16 mouse cellular contexts compared by ENCODE assay signal in the genomic region with DNA sequence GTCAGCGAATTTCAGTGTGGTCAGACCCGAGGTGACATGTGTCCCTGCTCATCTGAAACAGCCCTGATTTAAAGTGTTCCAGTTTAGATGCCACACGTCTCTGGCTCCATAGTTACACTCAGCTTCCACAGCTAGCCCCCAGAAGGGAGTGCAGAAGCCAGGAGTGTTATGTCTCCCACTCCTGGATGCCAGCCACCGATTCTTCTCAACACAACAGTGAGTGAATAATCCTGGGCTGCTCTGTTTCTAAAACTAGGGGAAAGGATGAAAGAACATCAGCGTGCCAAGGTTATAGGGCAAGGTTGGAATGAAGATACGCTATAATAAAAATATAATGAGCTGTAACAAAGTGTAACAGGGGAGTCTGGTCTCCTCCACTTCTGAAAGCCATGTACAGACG. TPM values are rescaled to one million over a fixed set of nuclear protein-coding genes. Genes with fewer than 3 reads are reported as not detected.
DNase-seq lines count a peak whose midpoint lies in the region; ATAC-seq and TF ChIP-seq lines count a peak whose summit lies in the region.
"Had no signal": no experiment of that assay in that cellular context is flagged by ENCODE, and none has a peak within 500 bp of the region (broad histone marks: within the 10 kb centered on the region; RNA-seq: fewer than 3 reads in every experiment).

No protein-coding gene starts in this region.

- TF ChIP-seq CTCF in layer of hippocampus, adult 2 months (conservative IDR thresholded peaks at IDR 0.05), result no peak

- no peak overlapping the region for H3K4me2 ChIP-seq in forebrain, embryonic 16.5 days (ENCODE audit: low read length)
- H3K4me2 ChIP-seq: liver, embryonic 12.5 days had no signal

- H3K4me3 ChIP-seq in layer of hippocampus, adult 2 months, result no peak overlapping the region
- no peak overlapping the region for H3K4me3 ChIP-seq in forebrain, embryonic 16.5 days (replicated peaks; ENCODE audit: low read length)
- H3K4me3 ChIP-seq: gastrocnemius, adult 2 months; heart, embryonic 10.5 days; liver, embryonic 12.5 days had no signal

- H3K4me1 ChIP-seq in forebrain, embryonic 16.5 days (replicated peaks; ENCODE audit: control insufficient read depth, insufficient read depth, low read length), result peaks cover 23% of the 10 kb centered on the region
- H3K4me1 ChIP-seq: liver, embryonic 12.5 days had no signal

- H3K36me3 ChIP-seq in forebrain, embryonic 16.5 days (ENCODE audit: control insufficient read depth, insufficient read depth), result no peaks in the 10 kb centered on the region
- H3K36me3 ChIP-seq: heart, embryonic 10.5 days; liver, embryonic 12.5 days had no signal

- H3K27ac ChIP-seq in layer of hippocampus, adult 2 months, result peak overlapping the region; percentile 73
- no peak overlapping the region for H3K27ac ChIP-seq in forebrain, embryonic 16.5 days (ENCODE audit: low read length)
- H3K27ac ChIP-seq: gastrocnemius, adult 2 months; heart, embryonic 10.5 days; liver, embryonic 12.5 days had no signal

- no peak overlapping the region for H3K9ac ChIP-seq in forebrain, embryonic 16.5 days (replicated peaks; ENCODE audit: low read depth, low read length)
- H3K9ac ChIP-seq: liver, embryonic 12.5 days had no signal

- peak; percentile 43 to 64 for DNase-seq in left cerebral cortex, postnatal 14 days (ENCODE audit: low spot score in 2 of 2)
- no peak for DNase-seq in left cerebral cortex, adult 11 months (ENCODE audit: low spot score)
- peak; percentile 52 to 64 for DNase-seq in adrenal gland, postnatal 36 days
- peak; percentile 36 to 53 for DNase-seq in layer of hippocampus, adult 2 months (ENCODE audit: low spot score in 2 of 2)
- peak; percentile 47 for DNase-seq in right cerebral cortex, postnatal 14 days
- no peak for DNase-seq in embryo, embryonic 9.5 days (ENCODE audit: extremely low spot score)
- DNase-seq: cerebellum, adult 9-11 months; gastrocnemius, adult 2 months; kidney, adult 9 months had no signal

- H3K9me3 ChIP-seq in forebrain, embryonic 16.5 days (ENCODE audit: control insufficient read depth, low read length), result no peaks in the 10 kb centered on the region
- H3K9me3 ChIP-seq: heart, embryonic 10.5 days; liver, embryonic 12.5 days had no signal

- no peak for ATAC-seq in forebrain, embryonic 16.5 days
- ATAC-seq: liver, embryonic 12.5 days had no signal

- intact Hi-C loops in left cerebral cortex, postnatal 14 days (cut with DNase I), result no loop called here

- H3K27me3 ChIP-seq in forebrain, embryonic 16.5 days (replicated peaks; ENCODE audit: control insufficient read depth, insufficient read depth, low read length), result no peaks in the 10 kb centered on the region
- H3K27me3 ChIP-seq: liver, embryonic 12.5 days had no signal

- WGBS in forebrain, embryonic 16.5 days, result 69% methylated on average over 7 of the region's 7 CpGs

RNA-seq across cellular contexts. Expression of gene Stmnd1, which starts 51.5 kb away (rescaled TPM):
- not detected for total RNA-seq in left cerebral cortex, postnatal 14 days (2021)
- total RNA-seq in adrenal gland, postnatal 36 days (2021), result not detected
- not detected for total RNA-seq in layer of hippocampus, adult 2 months (2021)
- 0.17 TPM in 1 of 2 replicates, not detected in the other for polyA plus RNA-seq in forebrain, embryonic 16.5 days (2015; fragmentation: Nextera tagmentation; extraction: Ambion mirVana)
- total RNA-seq: layer of hippocampus, postnatal 36 days had no signal
- polyA plus RNA-seq: brain, embryonic 14.5 days; hindbrain, embryonic 11.5 days; liver, embryonic 12.5 days; stomach, embryonic 14.5 days had no signal

Comparison
In these comparisons a context has a peak if more than half of its experiments do, and no peak if none do; other contexts are left out.
1. DNase-seq: peak in left cerebral cortex, postnatal 14 days (2 of 2), adrenal gland, postnatal 36 days (2 of 2), layer of hippocampus, adult 2 months (2 of 2) and right cerebral cortex, postnatal 14 days (single experiment); none in left cerebral cortex, adult 11 months (single experiment) and embryo, embryonic 9.5 days (single experiment).